Mouse (Mus musculus) C2C12 (cell line): ENCODE results near the gene Rab3d.

ENCODE experiments used
- CEBPB ChIP-seq: IDR thresholded peaks from one replicate; pipeline ENCODE4 v1.6.1; 2011; ENCODE audit warnings: low read depth, mild to moderate bottlenecking, control low read depth, moderate library complexity
- CTCF ChIP-seq: IDR thresholded peaks from one replicate; pipeline ENCODE4 v1.5.1; 2011; ENCODE audit not compliant: control insufficient read depth, insufficient read depth, insufficient read length
- FOSL1 ChIP-seq: IDR thresholded peaks from one replicate; pipeline ENCODE4 v1.8.0; 2011; ENCODE audit warnings: mild to moderate bottlenecking, low read length; ENCODE audit not compliant: poor library complexity, insufficient read depth, severe bottlenecking
- MAX ChIP-seq: IDR thresholded peaks from one replicate; pipeline ENCODE4 v1.6.1; 2011; ENCODE audit warnings: mild to moderate bottlenecking, control low read depth
- MYOD1 ChIP-seq: IDR thresholded peaks from one replicate; pipeline ENCODE4 v1.6.1; 2011; ENCODE audit warnings: low read depth; ENCODE audit not compliant: control insufficient read depth, insufficient read length
- MYOG ChIP-seq: IDR thresholded peaks from one replicate; pipeline ENCODE4 v1.6.1; 2011; ENCODE audit not compliant: control insufficient read depth, insufficient read length; ENCODE audit errors: extremely low read depth
- USF1 ChIP-seq: IDR thresholded peaks from one replicate; pipeline ENCODE4 v1.6.1; 2011; ENCODE audit warnings: low read depth, mild to moderate bottlenecking, control low read depth, moderate library complexity

DNA sequence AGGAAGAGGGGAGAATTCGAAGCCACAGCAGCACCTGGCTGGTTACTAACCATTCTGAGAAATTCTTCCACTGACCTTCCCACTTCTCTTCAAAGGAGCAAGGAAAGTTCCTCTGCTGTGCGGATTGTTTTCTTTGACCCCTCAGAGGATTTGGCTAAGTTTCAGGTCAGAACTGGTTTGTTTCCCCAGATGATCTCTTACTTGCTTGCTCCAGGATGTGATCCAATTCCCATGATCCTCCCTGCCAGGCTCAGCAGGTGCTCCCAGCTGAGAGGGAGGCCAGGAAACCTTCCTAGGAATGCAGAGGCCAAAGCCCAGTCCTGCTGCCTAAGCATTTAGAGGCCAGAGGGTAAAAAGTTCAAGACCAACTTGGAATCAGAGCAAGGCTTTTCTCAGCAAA lies 51.4 kb downstream of the Rab3d start:
- TF ChIP-seq USF1 = no peak
- no peak for TF ChIP-seq CTCF
- TF ChIP-seq MYOD1 = no peak
- TF ChIP-seq CEBPB = no peak
- no peak for TF ChIP-seq MAX
- TF ChIP-seq MYOG = no peak
- TF ChIP-seq FOSL1 = no peak
